Mouse (Mus musculus): ENCODE measurements around the gene Wdr92. TPM values are rescaled to one million over a fixed set of nuclear protein-coding genes. Genes with fewer than 3 reads are reported as not detected.

Gene Wdr92
- 1 to 10 TPM; 5.1 to 6.0 TPM for total RNA-seq (2021)

DNA sequence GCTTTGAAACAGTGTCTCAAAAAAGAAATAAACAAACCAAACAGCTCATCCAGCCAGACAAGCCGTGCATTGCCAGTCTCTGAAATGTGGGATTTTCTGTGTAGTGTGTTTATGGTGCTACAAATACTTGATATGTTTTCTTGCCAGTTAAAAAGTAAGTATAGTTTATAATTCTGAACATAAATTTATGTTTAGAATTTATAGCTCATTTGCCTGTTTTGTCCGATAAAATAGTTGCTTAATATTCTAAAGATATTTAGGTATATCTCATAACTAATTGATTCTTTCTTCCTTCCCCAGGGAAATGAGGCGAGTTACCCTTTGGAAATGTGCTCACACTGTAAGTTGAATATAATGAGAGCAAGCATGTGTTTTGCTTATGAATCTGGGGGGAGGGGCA, at the start of gene Wdr92:
TSS of gene Wdr92 (plus strand) at position 301 of the 400 bp plus-strand sequence.
- intact Hi-C loops (cut with DNase I), result no loop called here
- no peak for DNase-seq (ENCODE audit: extremely low spot score in 1 of 2, low spot score in 2 of 2)

DNA sequence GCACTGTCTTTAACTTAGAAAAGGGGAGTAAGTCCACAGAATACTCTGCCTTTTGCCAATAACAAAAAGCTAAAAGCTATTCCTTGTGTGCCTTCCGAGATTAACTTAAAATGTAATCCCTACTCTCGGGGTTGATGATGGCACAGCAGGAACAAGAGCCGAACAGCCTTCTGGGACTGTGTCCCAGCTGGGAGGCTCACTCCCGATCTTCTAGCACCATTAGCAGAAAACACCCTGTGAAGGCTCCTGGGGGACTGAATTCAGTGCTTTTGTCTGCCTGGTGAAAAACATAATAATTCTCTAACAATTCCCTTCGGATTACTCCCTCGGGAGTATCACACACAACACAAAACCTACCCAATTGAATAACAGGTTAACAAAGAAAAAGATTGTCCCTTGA, 46.3 kb upstream of the Wdr92 start:
- no peak for DNase-seq (ENCODE audit: extremely low spot score in 1 of 2, low spot score in 2 of 2)
- intact Hi-C loops (cut with DNase I), result no loop called here

DNA sequence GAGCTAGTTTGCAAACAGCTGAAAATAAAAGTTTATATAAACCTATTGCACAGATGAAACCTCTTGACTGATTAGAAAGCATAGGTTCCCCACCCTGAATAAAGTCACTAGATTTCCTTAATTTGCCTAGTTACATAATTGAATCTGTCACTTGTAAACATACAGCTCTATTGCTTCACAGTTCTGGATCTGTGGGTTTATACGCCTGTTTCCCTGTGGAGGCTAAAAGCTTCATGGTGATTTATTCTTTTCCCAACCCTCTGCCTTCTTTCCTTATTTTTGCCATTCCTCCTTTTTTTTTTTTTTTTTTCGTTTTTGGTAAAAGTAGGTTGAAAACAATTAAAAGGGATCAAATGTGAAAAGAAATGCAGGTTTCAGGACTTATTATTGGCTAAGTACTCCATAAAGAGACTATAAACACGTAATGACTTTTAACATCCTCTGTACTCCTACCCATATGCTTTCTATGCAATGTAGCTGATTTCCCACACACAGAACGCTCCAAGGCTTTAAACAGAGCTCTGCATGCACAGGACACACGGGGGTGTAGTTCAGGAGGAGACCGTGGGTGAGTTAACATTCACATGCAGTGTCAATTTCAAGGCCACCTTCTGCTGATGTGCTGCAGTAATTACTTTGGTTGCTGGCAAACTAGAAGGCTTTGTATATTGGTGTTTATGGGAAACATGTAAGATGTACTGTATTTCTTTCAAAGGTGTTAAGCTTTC, 43.4 kb upstream of the Wdr92 start:
- intact Hi-C loops (cut with DNase I), result no loop called here
- DNase-seq (ENCODE audit: extremely low spot score in 1 of 2, low spot score in 2 of 2), result no peak

DNA sequence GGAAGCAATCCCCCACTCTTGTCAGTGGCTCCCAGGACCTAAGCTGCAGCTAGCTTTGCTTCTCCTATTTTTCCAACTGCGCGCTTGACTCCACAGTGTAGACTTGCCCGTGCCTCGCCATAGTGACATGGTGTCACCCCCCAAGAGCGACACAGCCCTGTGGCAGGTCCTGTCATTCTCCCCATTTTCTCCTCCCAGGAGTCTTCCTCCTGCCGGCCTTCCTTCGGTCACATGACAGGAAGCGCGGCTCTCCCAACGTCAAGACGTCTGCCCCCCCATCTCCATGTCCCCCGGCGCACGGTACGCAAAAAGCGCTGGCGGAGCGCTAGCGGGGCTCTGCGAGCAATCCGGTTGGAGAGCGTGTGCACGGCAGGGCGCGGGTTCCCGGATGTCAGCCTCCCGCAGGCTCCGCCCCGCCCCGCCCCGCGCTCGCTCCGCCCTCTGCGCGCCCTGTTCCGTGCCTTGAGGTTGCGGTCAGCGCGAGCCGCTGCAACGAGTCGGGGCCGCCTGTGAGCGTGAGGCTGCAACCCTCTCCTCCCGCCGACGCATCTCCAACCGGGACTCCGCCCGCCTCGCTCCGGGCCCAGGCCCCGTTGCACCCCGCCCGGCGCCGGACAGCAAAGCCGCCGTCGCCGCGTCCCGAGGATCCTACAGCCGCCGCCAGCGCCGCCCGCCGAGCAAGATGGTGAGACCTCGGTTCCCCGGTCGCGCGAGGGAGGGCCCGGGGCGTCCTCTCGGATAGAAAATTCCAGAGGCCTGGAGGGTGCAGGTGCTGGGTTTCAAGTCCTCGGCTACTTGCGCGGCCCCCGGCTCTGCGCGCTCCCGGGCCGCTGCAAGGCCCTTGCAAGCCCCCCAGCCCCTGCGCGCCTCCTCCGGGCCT, 22.8 kb upstream of the Wdr92 start, which contains the start of gene Ppp3r1:
TSS of gene Ppp3r1 (plus strand) at position 406 of the 880 bp plus-strand sequence.
- intact Hi-C loops (cut with DNase I), result no loop called here
- DNase-seq (ENCODE audit: extremely low spot score in 1 of 2, low spot score in 2 of 2), result peak; percentile 94 to 99

DNA sequence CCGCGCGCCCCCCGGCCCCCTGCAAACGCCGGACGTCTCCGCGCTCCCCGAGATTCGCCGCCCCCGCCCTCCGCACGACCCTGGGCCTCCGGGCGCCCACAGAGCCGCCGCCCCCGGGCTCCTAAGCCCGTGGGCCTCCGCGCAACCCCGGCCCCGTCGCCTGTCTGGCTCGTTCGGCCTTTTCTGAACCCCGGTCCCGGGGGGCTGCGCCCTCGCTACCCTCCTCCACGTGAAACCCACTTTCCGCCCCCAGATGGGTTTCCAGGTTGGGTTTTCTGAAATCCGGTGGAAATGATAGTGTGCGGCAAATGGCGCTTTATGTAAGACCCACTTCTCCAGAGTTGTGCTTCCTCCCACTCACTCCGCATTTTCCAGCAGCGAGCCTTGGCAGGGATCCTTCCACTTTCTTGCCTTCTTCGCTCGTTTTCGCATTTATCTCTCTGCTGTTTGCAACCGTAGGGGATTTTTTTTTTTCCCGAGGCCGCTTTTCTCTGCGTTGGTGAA, 22.1 kb upstream of the Wdr92 start:
- DNase-seq (ENCODE audit: extremely low spot score in 1 of 2, low spot score in 2 of 2), result peak; percentile 65 to 73
- intact Hi-C loops (cut with DNase I), result loop anchor here (5.0 kb wide), 1 partner anchor 53 kb away; the partner anchor contains the start of gene Pno1

DNA sequence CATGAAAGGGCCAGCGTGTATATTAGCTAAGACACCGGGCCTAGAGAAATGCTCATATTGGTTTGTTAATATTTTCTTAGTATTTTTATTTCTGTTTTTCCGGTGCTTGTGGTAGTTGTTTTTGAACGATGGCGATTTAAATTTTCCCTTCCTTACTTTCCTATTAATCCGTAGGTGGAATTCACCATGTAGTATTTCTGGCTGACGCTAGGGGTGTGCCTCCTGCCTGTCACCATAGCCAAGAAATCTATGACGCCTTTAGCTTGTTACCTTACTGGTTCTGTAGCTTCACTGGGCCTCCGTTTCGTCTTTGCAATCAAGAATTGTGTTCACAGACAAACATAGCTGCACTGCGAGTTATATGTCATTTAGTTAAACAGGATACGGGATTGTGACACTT, 21.7 kb upstream of the Wdr92 start:
- intact Hi-C loops (cut with DNase I), result loop anchor here (5.0 kb wide), 1 partner anchor 52 kb away; the partner anchor contains the start of gene Pno1
- DNase-seq (ENCODE audit: extremely low spot score in 1 of 2, low spot score in 2 of 2), result peak; percentile 54 to 56

DNA sequence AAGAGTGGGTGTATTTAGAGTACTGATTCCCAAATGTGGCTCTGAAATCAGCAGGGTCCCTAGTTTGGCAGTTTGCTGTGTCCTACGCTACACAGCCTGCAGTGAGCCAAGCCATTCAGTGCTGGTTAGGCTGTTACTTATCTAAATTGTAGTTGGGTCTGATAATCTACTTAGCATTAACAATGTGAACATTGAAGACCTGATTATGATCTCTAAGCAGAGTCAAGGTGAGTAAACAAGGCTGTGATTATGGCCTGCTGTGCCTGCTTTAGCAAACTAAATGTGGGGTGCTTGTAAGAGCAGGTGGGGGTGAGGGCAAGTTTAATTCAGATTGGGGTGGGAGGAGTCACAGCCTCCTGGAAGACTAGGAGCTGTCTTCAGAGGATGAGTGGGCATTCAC, 18.0 kb upstream of the Wdr92 start:
- DNase-seq (ENCODE audit: extremely low spot score in 1 of 2, low spot score in 2 of 2), result no peak

DNA sequence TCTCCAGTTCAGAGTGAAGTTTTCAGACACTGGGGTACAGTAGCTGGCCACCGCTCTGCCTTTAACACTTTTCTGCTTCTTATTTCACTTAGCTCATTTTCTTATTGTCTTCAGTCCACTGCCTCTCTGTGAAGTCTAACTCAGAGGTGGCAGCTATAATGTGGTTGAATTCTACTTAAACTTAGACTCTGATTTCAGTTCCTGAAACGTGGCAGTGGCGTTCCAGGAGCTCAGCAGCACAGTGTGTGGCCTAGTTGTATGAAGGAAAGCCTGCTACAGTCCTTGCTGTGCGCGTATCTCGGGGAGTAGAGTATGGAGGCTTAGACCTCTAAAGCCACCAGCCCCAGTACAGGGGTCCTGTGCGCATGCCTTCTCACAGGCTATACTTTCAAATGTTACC, 15.3 kb upstream of the Wdr92 start:
- intact Hi-C loops (cut with DNase I), result no loop called here

More for the DNA sequence above, 18.0 kb upstream of the Wdr92 start:
- intact Hi-C loops (cut with DNase I), result loop anchor here (5.0 kb wide), 1 partner anchor 48 kb away; the partner anchor contains the start of gene Pno1

DNA sequence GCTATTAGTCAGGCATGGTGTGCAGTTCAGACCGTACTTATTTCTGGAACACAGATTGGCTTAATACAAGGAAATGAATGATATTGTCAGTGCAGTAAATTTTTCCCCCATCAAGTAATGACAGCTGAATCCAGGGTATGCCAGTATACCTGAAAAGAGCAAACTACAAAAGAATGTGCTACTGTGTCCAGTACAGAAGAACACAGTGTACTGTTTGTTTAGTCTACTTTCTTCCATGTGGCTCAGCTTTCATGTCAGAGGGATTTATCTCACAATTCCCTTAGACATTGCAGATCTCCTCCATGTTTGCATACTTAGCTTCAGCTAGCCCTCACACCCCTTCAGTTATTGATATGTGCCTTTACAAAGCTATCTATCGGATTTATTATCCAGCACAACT, 12.6 kb upstream of the Wdr92 start:
- intact Hi-C loops (cut with DNase I), result no loop called here
- DNase-seq (ENCODE audit: extremely low spot score in 1 of 2, low spot score in 2 of 2), result no peak

More for the DNA sequence above, 15.3 kb upstream of the Wdr92 start:
- no peak for DNase-seq (ENCODE audit: extremely low spot score in 1 of 2, low spot score in 2 of 2)

DNA sequence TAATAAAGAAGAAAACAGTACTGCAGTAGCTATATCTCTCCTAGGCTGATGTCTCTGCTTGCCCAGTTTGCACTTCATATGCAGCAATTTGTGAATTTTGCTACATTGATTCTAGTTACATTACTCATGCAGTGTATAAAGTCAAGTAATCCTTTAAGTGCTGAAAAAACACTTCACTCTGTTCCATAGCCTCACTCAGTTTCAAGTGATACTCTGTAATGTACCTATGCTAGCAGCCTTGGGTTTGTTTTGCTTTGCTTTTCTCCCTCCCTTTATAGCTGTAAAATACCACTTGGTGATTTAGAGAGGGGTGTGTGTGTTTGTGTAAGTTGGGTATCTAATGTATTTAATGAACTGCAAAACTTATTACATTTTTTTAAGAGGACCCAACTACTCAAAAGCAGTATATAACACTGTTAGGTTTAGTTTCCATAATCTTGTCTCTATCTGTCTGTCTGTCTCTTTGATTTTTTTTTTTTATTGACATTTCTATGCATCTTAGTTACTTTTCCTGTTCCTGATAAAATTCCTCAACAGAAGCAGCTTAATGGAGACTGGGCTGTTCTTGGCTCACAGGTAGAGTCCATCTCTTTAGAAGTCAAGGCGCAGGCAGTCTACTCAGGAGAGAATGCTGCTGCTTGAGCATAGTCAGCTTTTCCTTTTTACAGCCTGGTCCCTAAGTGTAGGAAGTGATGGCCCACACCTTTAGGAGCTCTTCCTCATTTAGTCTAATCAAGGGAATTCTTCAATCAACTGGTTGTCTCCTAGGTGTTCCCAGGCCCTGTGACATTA, 10.8 kb upstream of the Wdr92 start:
- intact Hi-C loops (cut with DNase I), result no loop called here
- no peak for DNase-seq (ENCODE audit: extremely low spot score in 1 of 2, low spot score in 2 of 2)

DNA sequence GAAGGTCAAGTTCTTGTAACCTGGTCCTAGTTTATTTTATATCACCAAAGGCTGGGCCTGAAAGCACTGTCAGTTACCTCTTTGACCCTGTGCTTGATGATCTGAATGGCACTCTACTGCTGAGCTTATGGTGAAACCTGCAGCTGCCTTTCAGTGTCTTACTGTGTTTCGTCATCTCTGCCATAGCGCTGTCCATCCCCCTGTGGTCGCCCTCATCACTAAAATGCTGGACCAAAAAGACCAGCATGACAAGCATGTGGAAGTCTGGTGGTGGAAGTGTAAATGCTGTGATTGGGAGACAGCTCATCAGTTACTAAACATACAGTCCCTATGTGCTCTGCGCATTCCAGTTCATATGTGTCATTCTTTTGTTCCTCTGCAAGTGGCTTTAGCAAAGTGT, 9.6 kb upstream of the Wdr92 start:
- no peak for DNase-seq (ENCODE audit: extremely low spot score in 1 of 2, low spot score in 2 of 2)
- intact Hi-C loops (cut with DNase I), result no loop called here

DNA sequence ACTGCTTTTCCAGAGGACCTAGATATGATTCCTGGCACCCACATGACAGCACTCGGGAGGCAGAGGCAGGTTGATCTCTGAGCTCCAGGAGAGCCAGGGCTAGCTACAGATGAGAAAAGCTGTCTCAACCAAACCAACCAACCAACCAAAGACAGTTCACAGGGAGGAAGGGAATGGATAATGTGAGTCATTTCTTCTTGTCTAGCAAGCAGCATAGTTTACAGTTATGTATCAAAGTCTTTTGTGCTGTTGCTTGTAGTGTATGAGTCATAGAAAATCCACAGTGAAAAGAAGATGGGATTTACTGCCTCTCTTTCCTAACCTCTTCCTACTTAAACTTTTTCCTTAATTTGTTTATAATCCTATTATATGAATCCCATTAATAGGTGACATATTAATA, 5.3 kb upstream of the Wdr92 start:
- intact Hi-C loops (cut with DNase I), result no loop called here
- no peak for DNase-seq (ENCODE audit: extremely low spot score in 1 of 2, low spot score in 2 of 2)

DNA sequence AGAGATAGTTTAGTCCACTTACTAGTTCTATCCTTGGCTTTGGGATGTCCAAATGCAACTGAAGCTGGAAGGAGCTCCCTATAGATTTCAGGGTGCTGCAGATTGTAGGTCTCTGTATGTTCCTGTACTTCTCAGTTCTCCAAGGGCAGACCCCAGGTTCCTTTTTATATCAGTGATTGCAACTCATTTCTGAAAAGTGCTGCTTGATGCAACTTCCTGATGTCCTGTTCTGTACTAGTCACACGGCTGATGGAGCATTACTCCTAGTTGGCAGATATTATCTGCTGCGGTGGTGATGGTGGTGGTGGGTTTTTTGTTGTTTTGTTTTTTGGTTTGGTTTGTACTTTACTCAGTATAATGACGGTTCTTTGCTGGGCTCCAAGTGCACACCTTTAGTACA, 1.2 kb upstream of the Wdr92 start:
- intact Hi-C loops (cut with DNase I), result no loop called here
- no peak for DNase-seq (ENCODE audit: extremely low spot score in 1 of 2, low spot score in 2 of 2)

DNA sequence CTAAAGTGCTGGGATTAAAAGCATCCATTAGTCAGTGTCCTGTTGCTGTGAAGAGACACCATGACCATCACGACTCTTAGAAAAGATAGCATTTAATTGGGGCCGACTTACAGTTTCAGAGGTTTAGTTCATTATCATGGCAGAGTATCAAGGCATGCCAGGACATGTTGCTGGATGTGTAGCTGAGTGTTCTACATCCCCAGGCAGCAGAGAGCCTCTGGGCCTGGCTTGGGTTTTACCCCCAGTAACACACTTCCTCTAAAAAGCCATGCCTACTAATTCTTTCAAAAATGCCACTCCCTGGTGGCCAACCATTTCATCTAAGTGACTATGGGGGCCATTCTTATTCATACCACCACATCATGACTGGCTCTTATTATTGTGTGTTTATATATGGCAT, 1.3 kb downstream of the Wdr92 start:
- intact Hi-C loops (cut with DNase I), result no loop called here

DNA sequence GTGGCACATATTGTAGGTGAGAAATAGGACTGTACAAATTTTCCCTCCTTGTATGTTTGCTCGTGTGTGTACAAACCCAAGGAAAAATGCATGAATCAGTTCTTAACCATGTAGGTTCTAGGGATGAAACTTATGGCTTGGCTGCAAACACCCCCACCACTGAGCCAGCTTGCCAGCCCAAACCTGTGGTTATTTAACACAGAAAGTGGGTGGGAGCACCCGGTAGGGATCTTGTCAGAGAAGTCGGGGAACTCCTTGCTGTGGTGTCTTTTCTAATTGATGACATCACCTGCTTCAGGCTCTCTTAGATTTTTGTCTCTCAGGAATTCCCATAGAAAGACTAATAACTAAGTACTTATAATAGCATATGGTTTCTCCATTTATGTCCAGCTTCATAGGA, 5.7 kb downstream of the Wdr92 start:
- no peak for DNase-seq (ENCODE audit: extremely low spot score in 1 of 2, low spot score in 2 of 2)
- intact Hi-C loops (cut with DNase I), result no loop called here

More for the DNA sequence above, 1.3 kb downstream of the Wdr92 start:
- DNase-seq (ENCODE audit: extremely low spot score in 1 of 2, low spot score in 2 of 2), result no peak

DNA sequence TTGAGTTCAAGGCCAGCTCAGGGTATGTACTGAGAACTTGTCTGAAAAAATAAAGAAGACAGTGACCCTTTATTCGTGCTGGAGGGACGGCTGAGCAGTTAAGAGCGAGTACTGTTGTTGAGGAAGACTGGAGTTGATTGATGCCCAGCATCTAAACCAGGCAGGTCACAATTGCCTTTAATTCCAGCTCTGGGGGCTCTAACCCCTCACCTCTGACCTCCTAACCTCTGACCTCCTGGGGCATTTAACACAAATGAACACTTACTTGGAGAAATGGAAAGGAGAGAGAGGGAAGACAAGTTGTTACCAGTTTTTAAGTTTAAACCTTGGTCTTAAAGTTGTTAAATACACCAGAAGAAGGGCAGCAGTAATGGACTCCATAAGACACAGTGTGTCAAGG, 6.9 kb downstream of the Wdr92 start:
- no peak for DNase-seq (ENCODE audit: extremely low spot score in 1 of 2, low spot score in 2 of 2)

DNA sequence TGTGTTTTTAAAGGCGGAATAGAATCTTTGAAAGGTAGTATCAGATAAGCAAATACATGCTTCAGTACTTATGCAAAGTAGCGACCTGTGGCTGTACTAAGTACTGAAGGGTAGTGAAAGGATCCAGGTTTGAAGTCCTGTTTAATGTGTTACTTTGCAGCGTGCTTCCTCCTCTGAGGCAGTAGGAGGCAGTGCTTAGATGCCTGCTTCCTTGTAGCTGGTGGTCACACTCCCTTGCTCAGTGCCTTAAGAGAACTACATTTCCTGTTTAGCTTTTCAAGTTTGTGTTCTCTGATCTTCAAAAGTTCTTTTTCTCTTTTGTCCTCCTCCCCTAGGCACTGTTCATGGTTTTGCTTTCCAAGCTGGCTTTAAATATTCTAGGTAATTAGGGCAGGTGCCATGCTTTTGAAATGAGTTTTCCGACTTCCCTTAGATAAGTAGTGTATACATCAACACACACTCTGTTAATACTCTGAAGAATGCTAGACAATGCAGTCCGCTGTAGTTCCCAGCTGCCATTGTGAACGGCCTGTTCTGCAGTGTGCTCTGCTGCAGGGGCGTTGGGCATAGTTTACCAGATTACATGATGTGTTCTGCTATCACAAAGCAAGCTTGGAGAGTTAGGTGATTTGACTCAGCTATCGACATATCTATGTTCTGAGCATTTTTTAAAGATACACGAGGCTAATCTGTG, 10.4 kb downstream of the Wdr92 start:
- no peak for DNase-seq (ENCODE audit: extremely low spot score in 1 of 2, low spot score in 2 of 2)
- intact Hi-C loops (cut with DNase I), result no loop called here

More for the DNA sequence above, 6.9 kb downstream of the Wdr92 start:
- intact Hi-C loops (cut with DNase I), result no loop called here

DNA sequence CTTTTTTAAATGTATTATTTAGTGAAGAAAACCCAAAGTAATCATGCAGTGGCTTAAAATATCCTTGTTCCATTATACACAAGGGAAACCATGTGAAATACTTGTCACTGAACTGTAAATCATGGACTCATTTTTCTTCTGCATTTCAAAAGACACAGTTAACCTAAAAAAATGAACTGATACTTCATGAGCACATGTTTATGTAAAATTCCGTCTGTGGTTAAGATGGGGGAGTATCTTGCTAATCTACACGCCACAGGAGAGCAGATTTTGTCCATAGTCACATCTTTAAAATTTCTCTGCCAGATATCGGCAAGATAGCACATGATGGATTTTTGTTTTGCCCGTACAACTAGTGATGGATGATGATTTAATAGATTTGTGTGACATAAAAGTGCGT, 17.3 kb downstream of the Wdr92 start:
- intact Hi-C loops (cut with DNase I), result loop anchor here (5.0 kb wide), 1 partner anchor 117 kb away; no protein-coding TSS in a partner anchor
- DNase-seq (ENCODE audit: extremely low spot score in 1 of 2, low spot score in 2 of 2), result no peak
